Mouse (Mus musculus) thymus, adult 2 months (tissue): ENCODE data around the gene Dhcr24. TPM values are rescaled to one million over a fixed set of nuclear protein-coding genes. Genes with fewer than 3 reads are reported as not detected.

Experiments used
- DNase-seq: peaks from one replicate; pipeline ENCODE4 v3.0.0; 2021
- H3K27ac ChIP-seq: fragments of 200-500 bp; 2 replicates; pipeline ENCODE4 v1.5.1; 2012; ENCODE audit warnings: low read length, control low read depth; ENCODE audit not compliant: control insufficient read depth, insufficient read depth
- H3K27me3 ChIP-seq: fragments of 200-500 bp; 2 replicates; pipeline ENCODE4 v1.6.1; 2012; ENCODE audit warnings: mild to moderate bottlenecking, low read length, moderate library complexity, mixed read lengths; ENCODE audit not compliant: control insufficient read depth, insufficient read depth
- H3K36me3 ChIP-seq: fragments of 200-500 bp; 2 replicates; pipeline ENCODE4 v1.6.1; 2012; ENCODE audit warnings: mild to moderate bottlenecking, low read length, moderate library complexity; ENCODE audit not compliant: control insufficient read depth, insufficient read depth
- H3K4me1 ChIP-seq: fragments of 200-500 bp; replicated peaks from 2 replicates; pipeline ENCODE4 v1.6.1; 2012; ENCODE audit warnings: low read length; ENCODE audit not compliant: control insufficient read depth, insufficient read depth
- H3K4me3 ChIP-seq: fragments of 200-500 bp; 2 replicates; pipeline ENCODE4 v1.5.1; 2012; ENCODE audit warnings: mild to moderate bottlenecking, low read length, control low read depth, moderate library complexity; ENCODE audit not compliant: control insufficient read depth, insufficient read depth
- CTCF ChIP-seq: fragments of 200-500 bp; IDR thresholded peaks from 2 replicates; pipeline ENCODE4 v1.5.1; 2012; ENCODE audit warnings: mild to moderate bottlenecking, control low read depth, low read length, moderate library complexity, borderline replicate concordance; ENCODE audit not compliant: control insufficient read depth, poor library complexity, insufficient read depth; ENCODE audit errors: extremely low read depth
- POLR2A ChIP-seq: fragments of 200-500 bp; IDR thresholded peaks from 2 replicates; pipeline ENCODE4 v1.6.1; 2012; ENCODE audit warnings: mild to moderate bottlenecking, low read length, control low read depth, moderate library complexity; ENCODE audit not compliant: control insufficient read depth, poor library complexity, insufficient read depth; ENCODE audit errors: extremely low read depth
- WGBS: fragments of 180-500 bp; shearing (Covaris S2); methylation state at CpG from one replicate; pipeline ENCODE4 v1.1.7; 2018; 5-methylcytosine and 5-hydroxymethylcytosine counted together
- polyA plus RNA-seq: library from polyadenylated mRNA; depleted of rRNA; stranded (reverse); fragments of >200 nt; gene quantifications from 2 replicates; pipeline ENCODE4 v1.2.3, GENCODE M21; 2012

The Dhcr24 gene
- polyA plus RNA-seq, 1 experiment = 80.0 TPM

DNA sequence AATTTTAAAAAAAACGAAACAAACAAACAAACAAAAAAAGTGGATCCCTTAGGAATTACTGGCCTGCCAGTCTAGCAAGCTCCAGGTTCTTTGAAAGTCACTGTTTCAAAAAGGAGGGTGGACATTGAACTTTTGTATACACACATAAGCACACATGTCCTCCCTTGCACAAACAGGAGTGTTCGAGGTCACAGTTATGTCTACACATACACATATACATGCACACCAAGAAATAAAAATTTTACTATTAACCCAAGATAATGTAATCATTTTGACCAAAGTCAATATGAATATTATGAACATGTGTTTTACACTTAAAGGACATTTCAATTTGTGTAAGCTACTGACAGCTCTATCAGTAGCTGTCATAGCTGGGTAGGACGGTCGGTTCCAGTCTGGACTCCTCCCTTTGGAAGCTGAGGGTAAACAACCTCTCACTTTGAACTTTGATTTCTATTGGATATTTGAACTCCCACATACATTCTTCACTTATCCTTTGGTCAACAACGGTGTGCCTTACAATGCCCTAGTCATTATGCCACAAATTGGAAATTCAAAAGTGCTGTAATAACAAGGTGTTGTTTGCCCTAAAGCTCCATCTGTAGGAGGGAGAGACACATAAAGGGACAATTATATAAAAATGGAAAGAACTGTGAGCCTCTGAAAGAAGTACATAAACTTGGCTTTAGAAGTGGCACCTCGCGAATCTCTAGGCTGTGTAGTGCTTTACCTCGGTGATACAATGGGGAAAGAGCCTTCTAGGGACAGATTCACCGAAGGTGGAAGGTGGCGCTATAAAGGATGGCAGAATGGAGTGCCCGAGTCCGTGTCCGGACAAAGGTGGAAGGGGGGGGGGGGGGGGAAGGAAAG lies 1.3 kb upstream of the Dhcr24 start:
- Histone ChIP-seq H3K4me3 (no peak overlapping the region), H3K36me3 (no peaks in the 10 kb centered on the region; the same call in 1 of the 2 replicates), H3K4me1 (peaks cover 26% of the 10 kb centered on the region), H3K27me3 (no peaks in the 10 kb centered on the region), H3K27ac (no peak overlapping the region)
- TF ChIP-seq POLR2A (no peak), CTCF (no peak)
- DNase-seq = no peak
- 54% methylated on average over 13 of the region's 13 CpGs for WGBS

DNA sequence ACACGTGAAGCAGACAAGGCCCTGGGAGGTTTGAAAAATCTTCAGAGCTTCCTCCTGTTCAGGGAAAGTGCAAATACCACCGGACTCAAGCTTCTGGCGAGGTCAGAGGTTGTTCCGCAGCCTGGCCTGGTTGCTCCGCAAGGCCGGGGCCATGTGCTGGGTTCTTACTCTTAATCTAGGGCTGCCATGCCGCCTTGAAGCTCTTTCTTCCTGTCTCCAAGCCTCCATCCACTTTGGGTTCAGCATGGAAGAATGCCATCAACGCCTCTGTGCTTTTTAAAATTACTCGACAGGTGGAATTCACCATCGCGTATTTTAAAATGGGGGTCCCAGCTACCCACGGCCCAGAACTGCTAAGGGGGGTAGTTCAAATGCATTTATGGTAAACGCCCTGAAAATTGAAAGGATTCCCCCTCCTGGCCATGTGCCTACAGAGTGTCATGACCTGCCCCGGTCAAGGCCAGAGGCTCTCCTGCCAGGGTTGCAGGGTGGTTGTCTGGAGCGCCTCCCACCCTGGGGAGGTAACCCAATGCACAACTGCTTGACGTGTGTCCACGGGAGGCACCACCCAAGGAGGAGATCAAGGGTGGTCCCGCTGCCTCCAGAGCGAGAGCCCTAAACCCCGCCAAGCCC lies 509 bp upstream of the Dhcr24 start:
- Histone ChIP-seq H3K4me1 (peaks cover 26% of the 10 kb centered on the region), H3K27ac (no peak overlapping the region), H3K4me3 (peak overlapping the region; percentile 91), H3K36me3 (peaks cover 5% of the 10 kb centered on the region), H3K27me3 (no peaks in the 10 kb centered on the region)
- DNase-seq = peak; percentile 14
- TF ChIP-seq CTCF (no peak), POLR2A (no peak)
- 12% methylated on average over 20 of the region's 20 CpGs for WGBS

DNA sequence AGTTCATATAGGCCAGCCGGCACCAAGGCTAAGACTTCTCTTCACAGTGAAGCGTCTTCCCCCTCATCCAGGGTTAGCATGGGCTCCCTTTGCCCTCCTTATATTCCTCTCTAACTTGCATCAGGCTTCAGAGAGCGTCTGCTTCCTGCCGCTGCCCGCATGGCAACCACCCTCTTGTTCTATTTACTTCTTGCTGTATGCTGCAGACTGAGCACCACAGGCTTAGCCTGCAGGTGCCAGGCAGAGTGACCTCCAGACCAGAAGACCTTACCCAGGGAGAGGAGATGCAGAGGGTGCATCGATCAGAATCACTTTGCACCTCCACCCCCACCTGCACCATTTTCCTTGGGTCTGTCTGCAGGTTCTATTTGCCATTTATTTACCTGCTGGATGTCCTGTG lies 1.2 kb downstream of the Dhcr24 start:
- peak; percentile 23 for DNase-seq
- peak overlapping the region; percentile 91 for H3K4me3 ChIP-seq
- 7% methylated on average over 6 of the region's 6 CpGs for WGBS
- TF ChIP-seq POLR2A (no peak), CTCF (no peak)
- peaks cover 15% of the 10 kb centered on the region for H3K36me3 ChIP-seq
- H3K4me1 ChIP-seq = peaks cover 26% of the 10 kb centered on the region
- H3K27me3 ChIP-seq = no peaks in the 10 kb centered on the region
- H3K27ac ChIP-seq = no peak overlapping the region

DNA sequence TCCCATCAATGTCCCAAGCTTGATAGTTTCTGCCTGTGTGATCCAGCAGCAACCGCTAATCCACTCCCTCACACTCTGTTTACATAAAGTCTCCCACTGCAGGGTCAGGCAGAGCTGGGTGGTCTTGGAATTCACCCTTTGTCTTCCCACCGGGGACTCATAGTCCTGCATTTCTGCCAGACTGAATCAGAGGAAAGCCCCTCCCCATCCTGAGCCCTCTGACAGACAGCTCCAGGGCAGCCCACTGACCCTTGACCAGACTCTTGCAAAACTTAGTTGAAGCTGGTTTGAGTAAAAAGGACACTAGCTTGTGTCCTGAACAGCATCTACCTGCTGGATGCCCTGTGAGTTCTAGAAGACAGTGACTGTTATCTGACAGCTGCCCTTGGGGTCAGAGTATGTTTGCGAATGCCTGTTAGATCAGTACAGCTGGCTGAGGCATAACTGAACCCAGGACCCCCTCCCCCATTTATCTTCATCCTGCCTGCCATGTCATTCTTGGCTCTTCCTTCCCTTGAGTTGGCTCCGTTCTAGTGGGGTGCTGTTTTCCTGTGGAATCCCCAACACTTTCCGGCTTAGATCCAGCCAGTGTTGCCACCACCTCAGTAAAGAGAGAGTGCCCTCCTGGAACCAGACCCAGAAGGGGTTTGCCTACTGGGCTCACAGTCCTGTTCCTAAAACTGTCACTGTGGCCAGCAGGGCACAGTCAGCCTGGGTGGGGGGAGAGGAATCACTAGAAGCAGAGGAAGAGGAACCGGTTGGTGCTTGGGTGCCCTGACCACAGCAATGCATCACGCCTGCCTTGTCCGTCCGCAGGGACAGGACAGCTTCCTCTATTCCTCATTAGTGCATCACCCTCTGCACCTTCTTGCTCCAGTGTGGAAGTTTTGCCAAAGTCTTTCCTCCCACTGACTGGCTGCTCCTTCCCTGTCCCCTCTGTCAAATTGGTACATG lies 2.3 kb downstream of the Dhcr24 start:
- TF ChIP-seq POLR2A = no peak
- no peak for TF ChIP-seq CTCF
- Histone ChIP-seq H3K27me3 (no peaks in the 10 kb centered on the region), H3K27ac (no peak overlapping the region), H3K4me1 (peaks cover 26% of the 10 kb centered on the region), H3K36me3 (peaks cover 20% of the 10 kb centered on the region), H3K4me3 (no peak overlapping the region)
- WGBS = 68% methylated on average over 9 of the region's 9 CpGs
- no peak for DNase-seq

DNA sequence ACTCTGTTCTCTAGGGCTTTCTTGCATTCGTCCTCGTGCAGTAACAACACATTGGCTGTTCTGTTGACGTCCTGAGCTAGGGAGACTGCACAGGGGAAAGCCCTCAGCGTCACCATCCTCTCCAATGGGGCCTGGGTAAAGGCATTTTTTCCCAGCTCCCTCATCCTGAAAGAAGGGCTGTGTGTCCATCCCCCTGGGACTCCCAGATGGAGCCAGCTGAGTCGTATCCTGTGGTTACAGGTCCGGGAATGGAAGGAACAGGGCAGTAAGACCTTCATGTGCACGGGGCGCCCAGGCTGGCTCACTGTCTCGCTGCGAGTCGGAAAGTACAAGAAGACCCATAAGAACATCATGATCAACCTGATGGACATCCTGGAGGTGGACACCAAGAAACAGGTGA lies 3.3 kb downstream of the Dhcr24 start:
- 98% methylated on average over 11 of the region's 11 CpGs for WGBS
- H3K4me3 ChIP-seq = no peak overlapping the region

DNA sequence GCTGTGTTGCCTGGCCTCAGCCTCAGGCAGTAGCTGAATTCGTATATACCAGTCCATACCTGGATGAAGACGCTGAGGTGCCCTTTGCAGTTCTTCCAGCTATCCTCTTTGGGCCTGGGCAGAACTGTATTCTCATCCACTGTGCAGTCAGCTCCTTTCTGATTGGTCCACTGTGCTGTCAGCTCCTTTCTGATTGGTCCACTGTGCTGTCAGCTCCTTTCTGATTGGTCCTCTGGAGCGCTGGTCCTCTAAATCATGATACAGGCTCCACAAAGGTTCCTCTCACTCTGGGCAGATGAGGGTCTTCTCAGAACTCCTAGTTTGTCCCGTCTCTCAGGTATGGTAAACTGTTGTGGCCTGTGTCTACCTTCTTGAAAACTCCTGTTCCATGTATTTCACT lies 8.8 kb downstream of the Dhcr24 start:
- peaks cover 44% of the 10 kb centered on the region for H3K36me3 ChIP-seq
- 97% methylated on average over 4 of the region's 4 CpGs for WGBS
- no peak overlapping the region for H3K27ac ChIP-seq
- H3K4me3 ChIP-seq = no peak overlapping the region
- no peak for DNase-seq
- H3K4me1 ChIP-seq = peaks cover 2% of the 10 kb centered on the region
- H3K27me3 ChIP-seq = no peaks in the 10 kb centered on the region
- TF ChIP-seq CTCF (no peak), POLR2A (no peak)

More for the DNA sequence above, 3.3 kb downstream of the Dhcr24 start:
- TF ChIP-seq POLR2A (no peak), CTCF (no peak)
- DNase-seq = no peak
- H3K4me1 ChIP-seq = peaks cover 26% of the 10 kb centered on the region
- H3K27me3 ChIP-seq = no peaks in the 10 kb centered on the region
- H3K27ac ChIP-seq = no peak overlapping the region
- H3K36me3 ChIP-seq = peaks cover 20% of the 10 kb centered on the region
